Mouse (Mus musculus) liver, postnatal 0 days (tissue): ENCODE measurements at regions not wholly inside any gene's neighbourhood (a gene's known extent, or its start where the extent isn't known, plus 50 kb on each side); places are given as distances from the start of the nearest gene placed in this dataset.

Experiments
- CTCF ChIP-seq: sonication (generic); IDR thresholded peaks from 2 replicates; pipeline ENCODE4 v1.5.1; 2016; ENCODE audit warnings: antibody characterized with exemption, low read depth
- EP300 ChIP-seq: IDR thresholded peaks from 2 replicates; pipeline ENCODE4 v1.6.1; 2016; ENCODE audit warnings: antibody characterized with exemption, low read depth, mild to moderate bottlenecking

DNA sequence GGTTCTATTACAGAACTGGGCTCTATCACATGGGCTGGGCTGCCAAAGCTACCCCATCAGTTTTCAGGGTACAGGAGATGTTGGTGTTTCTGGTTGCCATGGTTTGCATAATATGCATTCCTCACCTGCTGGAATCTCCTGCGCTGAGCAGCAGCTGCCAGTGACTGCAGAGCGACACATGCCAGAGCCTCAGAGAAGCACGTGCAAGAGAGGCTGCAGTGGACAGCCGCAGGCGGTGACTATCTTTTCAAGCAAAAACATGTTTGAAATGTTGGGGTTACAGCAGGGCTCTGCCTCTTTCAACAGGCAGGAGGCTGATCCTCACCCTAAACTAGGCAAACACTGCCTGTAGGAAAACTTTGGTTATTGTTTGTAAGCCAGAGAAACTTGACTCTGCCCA is 83.7 kb upstream of the Vav3 start:
- no peak for TF ChIP-seq CTCF
- TF ChIP-seq EP300 = no peak
